Mouse (Mus musculus) induced T-regulatory cell, adult 2 months (primary cell): ENCODE data around the gene Cxcl17.
"Not testable (repeated sequence)": the region's sequence is repeated elsewhere in the genome, so short reads cannot be mapped to it uniquely, and the experiment has no call there.

Source experiments
- DNase-seq: peaks from one replicate; pipeline ENCODE4 v3.0.0-alpha.2; 2012; ENCODE audit warnings: low read depth

Gene Cxcl17

GRCm38 (mm10) chr7:25426380-25426779 lies 13.7 kb upstream of the Cxcl17 start:
- DNase-seq, result not testable (repeated sequence)

DNA sequence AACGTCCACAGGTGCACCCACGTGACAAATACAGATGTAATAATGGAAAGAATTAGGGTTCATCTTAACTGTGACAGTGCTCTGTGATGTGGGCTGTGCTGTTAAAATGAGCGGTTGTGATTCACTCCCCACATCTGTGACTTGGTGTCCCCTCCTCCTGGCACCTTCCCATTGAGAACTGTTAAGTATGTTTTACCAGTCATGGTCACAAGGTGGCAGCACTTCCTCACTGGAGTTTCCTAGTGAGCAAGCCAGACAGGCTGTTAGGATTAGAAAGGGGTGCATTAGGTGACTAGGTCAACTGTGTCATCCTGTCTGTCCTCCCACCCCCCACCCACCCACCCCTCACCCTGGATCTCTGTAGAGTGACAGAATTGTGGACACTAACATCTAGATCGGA lies 11.7 kb upstream of the Cxcl17 start:
- DNase-seq, result peak; percentile 90

DNA sequence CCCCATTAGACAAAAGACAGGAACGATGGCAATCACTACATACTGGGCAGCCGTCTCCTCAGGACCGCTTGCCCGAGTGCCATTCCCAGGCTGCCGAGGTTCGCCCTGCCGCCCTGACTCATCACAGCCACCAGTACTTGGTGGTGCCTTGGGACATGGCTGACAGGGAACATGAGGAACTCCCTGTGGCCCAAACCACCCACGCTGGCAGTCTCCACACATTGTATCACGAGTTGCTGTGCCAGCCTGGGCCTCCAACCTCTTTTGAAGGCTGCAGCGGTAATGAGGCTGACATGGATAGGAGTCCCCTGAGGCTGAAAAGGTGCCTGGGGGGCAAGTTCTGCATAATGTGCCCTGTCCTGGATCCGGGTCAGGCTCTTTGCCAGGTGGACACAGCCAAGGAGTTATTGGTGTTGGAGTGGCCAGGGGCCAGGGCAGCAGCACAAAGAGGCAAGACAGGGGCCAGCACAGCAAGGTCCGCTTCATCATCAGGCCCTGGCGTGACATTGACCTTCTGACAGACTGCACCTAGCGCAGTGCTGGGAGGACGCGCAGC lies 9.7 kb upstream of the Cxcl17 start:
- DNase-seq, result no peak

GRCm38 (mm10) chr7:25419943-25420342 lies 7.3 kb upstream of the Cxcl17 start:
- no peak for DNase-seq

- no peak for DNase-seq
Measured at GRCm38 (mm10) chr7:25419536-25419935, 6.8 kb upstream of the Cxcl17 start.

GRCm38 (mm10) chr7:25417597-25417996 lies 4.9 kb upstream of the Cxcl17 start:
- DNase-seq, result peak; percentile 42

- DNase-seq, result no peak
Measured at GRCm38 (mm10) chr7:25411861-25412260, 825 bp downstream of the Cxcl17 start.

DNA sequence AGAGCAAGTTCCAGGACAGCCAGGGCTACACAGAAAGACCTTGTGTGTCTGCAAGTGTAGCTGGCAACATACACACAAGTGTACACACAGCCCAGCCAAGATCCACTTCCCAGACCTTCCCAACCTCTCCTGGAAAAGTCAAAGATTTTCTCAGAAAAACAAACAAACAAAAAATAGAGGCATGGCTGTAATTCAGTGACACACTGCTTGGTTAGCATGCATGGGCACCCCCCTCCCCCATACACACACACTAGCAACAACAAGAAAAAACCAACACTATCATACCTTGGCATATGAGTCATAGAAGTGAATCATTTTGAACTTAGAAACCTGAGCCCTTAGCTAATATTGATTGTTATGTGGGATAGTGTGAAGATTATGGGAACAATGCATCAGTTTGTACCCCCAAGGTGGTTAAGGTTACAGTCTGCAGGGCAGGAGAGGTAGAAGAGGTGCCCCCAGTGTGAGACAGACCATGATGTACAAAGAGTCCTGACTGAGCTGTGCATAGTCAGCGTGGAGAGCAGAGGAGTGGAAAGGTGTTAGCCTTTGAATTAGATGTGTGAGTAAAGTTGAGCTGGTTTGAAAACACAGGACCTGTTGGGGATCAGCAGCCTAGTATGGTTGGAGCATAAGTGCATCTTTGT lies 1.6 kb downstream of the Cxcl17 start:
- no peak for DNase-seq

- DNase-seq, result peak; percentile 66
Measured at GRCm38 (mm10) chr7:25409114-25409760, 3.4 kb downstream of the Cxcl17 start.

DNA sequence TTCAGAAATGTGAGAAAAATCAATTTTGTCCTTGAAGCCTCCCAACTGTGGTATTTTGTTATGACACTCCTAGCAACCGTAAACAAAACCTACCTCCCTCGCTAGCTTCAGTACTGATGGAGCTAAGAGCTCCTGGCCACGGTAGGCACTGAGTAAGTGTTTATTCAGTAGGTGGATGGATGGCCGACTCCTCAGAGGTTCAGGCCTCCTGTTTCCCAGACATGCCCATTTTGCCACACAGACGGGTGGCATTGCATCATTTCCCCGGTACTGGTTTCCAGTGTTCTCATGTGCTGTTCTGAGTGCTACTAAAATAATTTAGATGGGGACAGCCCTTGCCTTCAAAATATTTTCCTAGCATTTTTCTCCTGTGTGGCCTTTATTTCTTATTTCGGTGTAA lies 6.2 kb downstream of the Cxcl17 start:
- no peak for DNase-seq

- peak; percentile 77 for DNase-seq
Measured at GRCm38 (mm10) chr7:25402671-25403101, 10.0 kb downstream of the Cxcl17 start.

- no peak for DNase-seq
Measured at GRCm38 (mm10) chr7:25401986-25402385, 10.7 kb downstream of the Cxcl17 start.

DNA sequence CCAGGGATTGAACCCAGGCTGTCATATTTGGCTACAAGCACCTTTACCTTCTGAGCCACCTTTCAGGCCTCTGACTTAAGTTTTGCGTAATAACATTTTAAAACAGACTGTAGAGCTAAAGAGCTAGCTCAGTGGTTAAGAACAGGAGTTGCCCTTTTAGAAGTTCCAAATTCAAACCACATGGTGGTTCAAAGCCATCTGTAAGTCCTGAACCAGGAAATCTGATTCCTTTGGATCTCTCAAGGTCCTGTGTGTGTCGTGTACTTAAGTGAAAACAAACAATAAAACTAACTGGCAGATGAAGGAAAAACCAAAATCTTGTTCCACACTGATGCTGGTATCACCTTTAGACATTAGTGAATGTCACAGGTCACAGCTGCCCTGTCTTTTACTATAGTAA lies 11.1 kb downstream of the Cxcl17 start:
- DNase-seq, result no peak

GRCm38 (mm10) chr7:25399028-25399427 lies 13.7 kb downstream of the Cxcl17 start:
- DNase-seq, result not testable (repeated sequence)

GRCm38 (mm10) chr7:25398610-25399009 lies 14.1 kb downstream of the Cxcl17 start, which contains the start of gene Lipe:
Lipe (minus strand) TSS chr7:25398710.
- no peak for DNase-seq

DNA sequence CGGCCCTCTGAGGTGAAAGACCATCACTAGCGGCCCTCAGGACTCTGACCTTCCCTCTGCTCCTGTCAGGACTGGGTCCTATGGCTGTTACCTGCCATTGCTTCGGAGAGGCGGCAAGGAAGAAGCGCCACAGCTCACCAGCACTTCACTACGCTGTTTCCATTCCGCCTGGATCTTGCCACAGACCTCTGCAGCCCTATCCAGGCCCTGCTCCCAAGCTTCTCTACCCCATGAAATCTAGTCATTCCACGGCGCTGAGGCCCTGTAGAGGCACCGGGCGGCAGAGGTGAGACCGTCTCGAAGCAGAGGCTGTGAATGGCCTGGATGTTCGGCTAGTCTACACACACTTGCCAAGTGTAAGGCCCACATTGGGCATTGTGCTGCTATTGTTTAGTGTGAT lies 16.1 kb downstream of the Cxcl17 start:
- no peak for DNase-seq

DNA sequence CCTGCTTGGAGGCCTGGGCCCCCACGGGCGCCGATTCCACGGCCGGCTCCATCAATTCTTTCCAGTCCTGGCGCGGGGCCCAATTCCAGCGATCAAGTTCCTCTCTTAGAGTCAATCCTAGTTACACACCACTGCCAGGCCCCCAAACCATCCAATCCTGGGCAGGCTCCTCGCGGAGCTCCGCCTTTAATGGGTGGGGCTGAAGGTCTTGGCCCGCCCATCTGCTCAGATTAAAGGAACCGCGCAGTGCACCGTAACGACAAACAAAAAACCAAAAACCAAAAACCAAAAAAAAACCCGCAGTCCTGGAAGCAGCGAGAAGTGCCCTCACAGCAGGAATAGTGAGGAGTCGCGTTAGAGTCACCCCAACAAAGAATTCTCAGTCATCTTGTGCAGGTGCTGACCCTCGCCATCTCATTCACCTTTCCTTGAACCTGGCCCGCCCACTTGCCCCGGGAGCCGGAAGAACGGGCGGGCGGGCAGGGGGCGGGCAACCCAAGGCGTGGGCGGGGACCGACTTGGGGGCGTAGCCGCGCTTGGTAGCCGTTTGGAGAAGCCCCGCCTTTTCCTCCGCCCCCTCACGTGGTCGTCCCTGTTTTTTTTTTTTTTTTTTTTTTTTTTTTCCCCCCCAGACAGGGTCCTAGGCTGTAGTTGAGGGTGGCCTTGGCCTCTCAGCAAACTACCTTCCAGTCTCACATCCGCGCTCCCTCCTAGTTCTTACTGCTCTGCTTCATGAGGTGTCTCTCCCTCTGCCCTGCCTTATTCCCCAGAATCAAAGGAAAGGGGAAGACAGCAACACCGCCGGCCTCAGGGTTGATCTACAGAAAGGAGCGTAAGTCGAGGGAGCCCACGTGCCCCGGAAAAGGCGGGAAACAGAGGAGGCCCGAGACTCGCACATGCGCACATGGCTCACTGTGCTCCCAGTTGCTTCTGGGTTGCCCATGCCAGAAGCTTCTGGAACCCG lies 16.8 kb downstream of the Cxcl17 start:
- peak; percentile 98 for DNase-seq

GRCm38 (mm10) chr7:25395186-25395557 lies 17.5 kb downstream of the Cxcl17 start:
- no peak for DNase-seq

DNA sequence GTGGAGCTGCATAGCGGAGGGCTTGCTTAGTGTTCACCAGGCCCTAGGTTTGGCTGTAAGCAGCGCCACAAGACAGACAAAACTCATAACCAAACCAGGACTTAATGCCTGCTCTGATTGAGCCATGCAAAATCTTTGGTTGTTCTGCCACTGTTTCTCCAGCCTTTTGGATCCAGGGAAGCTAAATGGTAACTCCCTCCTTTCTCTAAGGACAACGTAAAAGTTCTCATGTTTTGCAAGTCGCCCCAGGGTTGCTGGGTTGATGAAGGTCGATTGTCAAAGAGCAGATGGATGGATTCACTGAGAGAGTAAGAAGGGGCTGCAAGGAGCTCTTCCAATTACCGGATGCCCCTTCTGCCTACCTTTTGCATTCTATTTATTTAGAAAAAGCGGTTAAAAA lies 17.9 kb downstream of the Cxcl17 start:
- no peak for DNase-seq

DNA sequence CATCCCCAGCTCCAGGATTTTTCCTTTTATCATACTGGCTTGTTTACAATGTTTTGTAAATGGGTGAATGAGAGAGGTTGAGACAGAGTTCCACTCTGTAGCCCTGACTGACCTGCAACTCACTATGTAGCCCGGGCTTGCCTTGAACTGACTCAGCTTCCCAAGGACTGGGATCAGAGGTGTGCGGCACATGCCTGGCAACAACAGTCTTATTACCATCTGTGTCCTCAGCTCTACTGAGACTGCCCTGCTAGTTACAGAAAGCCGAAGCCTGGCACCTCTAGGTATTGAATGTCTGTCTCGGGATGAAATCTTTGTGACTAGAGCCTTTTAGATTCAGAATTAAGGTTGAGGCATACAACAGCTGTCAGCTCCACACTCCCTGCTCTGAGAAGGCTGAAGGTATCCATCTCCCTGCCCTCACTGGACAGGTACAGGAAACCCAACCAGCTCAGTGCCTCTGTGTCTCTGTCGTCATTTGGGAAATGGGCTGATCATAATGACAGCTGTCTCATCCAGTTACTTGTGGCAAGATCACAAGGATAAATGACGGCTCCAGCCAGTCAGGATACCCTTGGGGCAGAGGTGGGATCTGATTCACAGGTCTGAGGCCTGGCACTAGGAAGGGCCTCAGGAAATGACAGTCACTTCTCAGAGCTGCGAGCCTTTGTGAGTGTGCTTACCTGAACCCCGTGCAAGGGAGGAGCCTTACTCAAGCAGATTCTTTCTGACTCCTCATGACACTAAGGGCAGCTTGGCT lies 19.1 kb downstream of the Cxcl17 start:
- no peak for DNase-seq

DNA sequence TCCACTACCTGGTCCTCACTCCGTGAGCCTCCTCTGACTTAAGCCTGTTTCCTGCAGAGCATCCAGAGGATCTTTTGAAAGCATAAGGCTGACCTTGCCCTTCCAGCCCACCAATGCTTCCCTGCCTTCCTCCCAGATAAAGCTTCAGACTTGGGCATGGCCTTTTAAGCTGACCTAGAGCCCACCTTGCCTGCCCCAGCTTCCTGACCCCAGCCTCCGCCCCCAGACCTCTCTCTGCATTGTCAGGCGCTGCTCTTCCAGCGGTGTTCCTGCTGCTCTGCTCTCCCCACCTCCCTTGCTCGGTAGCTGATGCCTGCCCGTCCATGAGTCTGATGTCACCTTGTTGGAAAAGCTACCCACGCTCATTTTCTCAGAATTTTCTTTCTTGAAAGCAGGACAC lies 19.8 kb downstream of the Cxcl17 start:
- no peak for DNase-seq
